Mouse (Mus musculus): ENCODE measurements around the gene Nxnl1. TPM values are rescaled to one million over a fixed set of nuclear protein-coding genes. Genes with fewer than 3 reads are reported as not detected.

Nxnl1 gene
- total RNA-seq, 1 experiment: not detected

- Histone ChIP-seq H3K4me1 (ENCODE audit: control insufficient read depth in 2 of 2, insufficient read depth in 2 of 2, low read length in 2 of 2, poor library complexity in 1 of 2) (peaks cover 0 to 2% of the 10 kb centered on the region in 2 experiments; a peak in 1 of 4 replicates), H3K9me3 (ENCODE audit: control insufficient read depth, insufficient read depth, low read depth, low read length) (no peaks in the 10 kb centered on the region), H3K9ac (ENCODE audit: insufficient read depth, low read depth, low read length, poor library complexity, severe bottlenecking) (no peak overlapping the region), H3K27ac (ENCODE audit: insufficient read depth, low read depth, low read length, poor library complexity, severe bottlenecking) (no peak overlapping the region), H3K36me3 (ENCODE audit: control insufficient read depth, insufficient read depth, low read length, poor library complexity, severe bottlenecking) (peaks cover 8% of the 10 kb centered on the region; the same call in 1 of the 2 replicates), H3K4me3 (ENCODE audit: insufficient read depth in 1 of 2, low read depth in 1 of 2, low read length in 2 of 2, poor library complexity in 1 of 2, severe bottlenecking in 1 of 2) (no peak overlapping the region)
- in situ Hi-C loops (cut with MboI; ENCODE audit: low sequenced_read_pairs in 2 of 2, unreplicated experiment in 2 of 2): no loop called here
- no peak for DNase-seq (ENCODE audit: low read depth, low spot score)
- TF ChIP-seq HCFC1 (IDR thresholded peaks at IDR 0.05; ENCODE audit: borderline replicate concordance, insufficient read depth, low read length): no peak
- TF ChIP-seq ZC3H11A (IDR thresholded peaks at IDR 0.05; ENCODE audit: borderline replicate concordance, low read depth, low read length): no peak
- no peak for TF ChIP-seq MAFK (IDR thresholded peaks at IDR 0.05; ENCODE audit: insufficient read depth, low read depth, low read length)
Measured at GRCm38 (mm10) chr8:71598375-71598774, 32.0 kb upstream of the Nxnl1 start.

GRCm38 (mm10) chr8:71597451-71597850 is 31.1 kb upstream of the Nxnl1 start, which contains the start of gene Fam129c:
Gene Fam129c, plus strand, starts transcription at chr8:71597648.
- H3K4me3 ChIP-seq (ENCODE audit: insufficient read depth in 1 of 2, low read depth in 1 of 2, low read length in 2 of 2, poor library complexity in 1 of 2, severe bottlenecking in 1 of 2): no peak within 1 kb of the TSS
- TF ChIP-seq ZNF384 (IDR thresholded peaks at IDR 0.05; ENCODE audit: low read depth, low read length): no peak
- no peak for TF ChIP-seq ZC3H11A (IDR thresholded peaks at IDR 0.05; ENCODE audit: borderline replicate concordance, low read depth, low read length)
- no peak for TF ChIP-seq HCFC1 (IDR thresholded peaks at IDR 0.05; ENCODE audit: borderline replicate concordance, insufficient read depth, low read length)
- TF ChIP-seq MAFK (IDR thresholded peaks at IDR 0.05; ENCODE audit: insufficient read depth, low read depth, low read length): no peak
- no peak for TF ChIP-seq CHD2 (IDR thresholded peaks at IDR 0.05; ENCODE audit: low read depth, low read length)
- H3K36me3 ChIP-seq (ENCODE audit: control insufficient read depth, insufficient read depth, low read length, poor library complexity, severe bottlenecking): peaks cover 9% of the 10 kb centered on the region; the same call in 1 of the 2 replicates
- in situ Hi-C loops (cut with MboI; ENCODE audit: low sequenced_read_pairs in 2 of 2, unreplicated experiment in 2 of 2): no loop called here
- no peaks in the 10 kb centered on the region for H3K9me3 ChIP-seq (ENCODE audit: control insufficient read depth, insufficient read depth, low read depth, low read length)
- peaks cover 0 to 6% of the 10 kb centered on the region in 2 experiments; a peak in 1 of 4 replicates for H3K4me1 ChIP-seq (ENCODE audit: control insufficient read depth in 2 of 2, insufficient read depth in 2 of 2, low read length in 2 of 2, poor library complexity in 1 of 2)
- no peak for DNase-seq (ENCODE audit: low read depth, low spot score)
- H3K27ac ChIP-seq (ENCODE audit: insufficient read depth, low read depth, low read length, poor library complexity, severe bottlenecking): no peak within 1 kb of the TSS
- no peak within 1 kb of the TSS for H3K9ac ChIP-seq (ENCODE audit: insufficient read depth, low read depth, low read length, poor library complexity, severe bottlenecking)

GRCm38 (mm10) chr8:71596798-71597197 is 30.4 kb upstream of the Nxnl1 start:
- H3K4me3 ChIP-seq (ENCODE audit: insufficient read depth in 1 of 2, low read depth in 1 of 2, low read length in 2 of 2, poor library complexity in 1 of 2, severe bottlenecking in 1 of 2): no peak overlapping the region
- peaks cover 0 to 6% of the 10 kb centered on the region in 2 experiments; a peak in 1 of 4 replicates for H3K4me1 ChIP-seq (ENCODE audit: control insufficient read depth in 2 of 2, insufficient read depth in 2 of 2, low read length in 2 of 2, poor library complexity in 1 of 2)
- no peak overlapping the region for H3K27ac ChIP-seq (ENCODE audit: insufficient read depth, low read depth, low read length, poor library complexity, severe bottlenecking)
- in situ Hi-C loops (cut with MboI; ENCODE audit: low sequenced_read_pairs in 2 of 2, unreplicated experiment in 2 of 2): no loop called here
- DNase-seq (ENCODE audit: low read depth, low spot score): no peak
- H3K36me3 ChIP-seq (ENCODE audit: control insufficient read depth, insufficient read depth, low read length, poor library complexity, severe bottlenecking): peaks cover 9% of the 10 kb centered on the region; the same call in 1 of the 2 replicates
- TF ChIP-seq MAFK (IDR thresholded peaks at IDR 0.05; ENCODE audit: insufficient read depth, low read depth, low read length) (no peak), CHD2 (IDR thresholded peaks at IDR 0.05; ENCODE audit: low read depth, low read length) (no peak), ZC3H11A (IDR thresholded peaks at IDR 0.05; ENCODE audit: borderline replicate concordance, low read depth, low read length) (no peak), ZNF384 (IDR thresholded peaks at IDR 0.05; ENCODE audit: low read depth, low read length) (no peak), HCFC1 (IDR thresholded peaks at IDR 0.05; ENCODE audit: borderline replicate concordance, insufficient read depth, low read length) (no peak)
- no peaks in the 10 kb centered on the region for H3K9me3 ChIP-seq (ENCODE audit: control insufficient read depth, insufficient read depth, low read depth, low read length)
- H3K9ac ChIP-seq (ENCODE audit: insufficient read depth, low read depth, low read length, poor library complexity, severe bottlenecking): no peak overlapping the region

DNA sequence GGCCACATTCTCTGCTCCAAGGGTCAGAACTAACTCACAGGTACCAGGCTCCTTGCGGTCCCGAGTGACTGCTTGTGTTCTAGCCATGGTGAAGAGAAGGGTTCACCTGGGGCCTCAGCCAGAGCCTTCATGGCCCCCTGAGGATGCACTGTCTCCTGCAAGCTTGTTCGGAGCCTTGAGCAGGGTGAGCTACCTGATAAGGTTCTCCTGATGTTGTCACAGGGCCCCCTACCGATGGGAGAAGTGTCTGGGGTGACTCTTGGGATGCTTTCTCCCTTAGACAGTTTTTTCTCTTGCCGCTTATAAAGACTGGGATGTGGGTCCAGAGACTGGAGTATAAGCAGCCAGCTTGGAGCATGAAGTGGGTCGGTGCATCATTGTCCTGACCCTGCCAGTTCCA is 30.0 kb upstream of the Nxnl1 start:
- H3K36me3 ChIP-seq (ENCODE audit: control insufficient read depth, insufficient read depth, low read length, poor library complexity, severe bottlenecking): peaks cover 9% of the 10 kb centered on the region; the same call in 1 of the 2 replicates
- H3K4me3 ChIP-seq (ENCODE audit: insufficient read depth in 1 of 2, low read depth in 1 of 2, low read length in 2 of 2, poor library complexity in 1 of 2, severe bottlenecking in 1 of 2): no peak overlapping the region
- H3K9ac ChIP-seq (ENCODE audit: insufficient read depth, low read depth, low read length, poor library complexity, severe bottlenecking): peak overlapping the region; percentile 28; the same call in 1 of the 2 replicates
- peaks cover 0 to 6% of the 10 kb centered on the region in 2 experiments; a peak in 1 of 4 replicates for H3K4me1 ChIP-seq (ENCODE audit: control insufficient read depth in 2 of 2, insufficient read depth in 2 of 2, low read length in 2 of 2, poor library complexity in 1 of 2)
- no peak for DNase-seq (ENCODE audit: low read depth, low spot score)
- no peak for TF ChIP-seq MAFK (IDR thresholded peaks at IDR 0.05; ENCODE audit: insufficient read depth, low read depth, low read length)
- no peak for TF ChIP-seq ZC3H11A (IDR thresholded peaks at IDR 0.05; ENCODE audit: borderline replicate concordance, low read depth, low read length)
- no peak for TF ChIP-seq HCFC1 (IDR thresholded peaks at IDR 0.05; ENCODE audit: borderline replicate concordance, insufficient read depth, low read length)
- no peak for TF ChIP-seq ZNF384 (IDR thresholded peaks at IDR 0.05; ENCODE audit: low read depth, low read length)
- TF ChIP-seq CHD2 (IDR thresholded peaks at IDR 0.05; ENCODE audit: low read depth, low read length): no peak
- no peak overlapping the region for H3K27ac ChIP-seq (ENCODE audit: insufficient read depth, low read depth, low read length, poor library complexity, severe bottlenecking)
- in situ Hi-C loops (cut with MboI; ENCODE audit: low sequenced_read_pairs in 2 of 2, unreplicated experiment in 2 of 2): no loop called here
- H3K9me3 ChIP-seq (ENCODE audit: control insufficient read depth, insufficient read depth, low read depth, low read length): no peaks in the 10 kb centered on the region
